Mouse (Mus musculus) megakaryocyte, embryonic 14.5 days (primary cell): ENCODE data around the gene Wfdc10. TPM values are rescaled to one million over a fixed set of nuclear protein-coding genes. Genes with fewer than 3 reads are reported as not detected.

ENCODE experiments used
- H3K27me3 ChIP-seq: replicated peaks from 2 replicates; pipeline ENCODE3; 2012; ENCODE audit warnings: inconsistent platforms
- H3K36me3 ChIP-seq: replicated peaks from 2 replicates; pipeline ENCODE3; 2012; ENCODE audit warnings: low read length, inconsistent platforms, mixed read lengths
- H3K4me1 ChIP-seq: 2 replicates; pipeline ENCODE4 v1.6.1; 2012; ENCODE audit warnings: inconsistent platforms
- H3K4me3 ChIP-seq: replicated peaks from 2 replicates; pipeline ENCODE3; 2012; ENCODE audit warnings: moderate library complexity, mild to moderate bottlenecking, inconsistent platforms
- H3K9me3 ChIP-seq: 2 replicates; pipeline ENCODE4 v1.6.1; 2012; ENCODE audit warnings: inconsistent platforms
- FLI1 ChIP-seq: IDR thresholded peaks from 2 replicates; pipeline ENCODE4 v1.6.1; 2012; ENCODE audit warnings: low read length, inconsistent platforms, mixed read lengths
- GATA1 ChIP-seq: IDR thresholded peaks from 3 replicates; pipeline ENCODE4 v1.6.1; 2012; ENCODE audit warnings: mixed read lengths, low read length, inconsistent platforms, borderline replicate concordance
- polyA plus RNA-seq: library from polyadenylated mRNA; stranded (reverse); fragments of >175 nt; gene quantifications from 2 replicates; pipeline ENCODE4 v1.2.3, GENCODE M21; 2012; ENCODE audit warnings: low replicate concordance; ENCODE audit not compliant: insufficient read depth

The Wfdc10 gene
- polyA plus RNA-seq, 1 experiment, result not detected

DNA sequence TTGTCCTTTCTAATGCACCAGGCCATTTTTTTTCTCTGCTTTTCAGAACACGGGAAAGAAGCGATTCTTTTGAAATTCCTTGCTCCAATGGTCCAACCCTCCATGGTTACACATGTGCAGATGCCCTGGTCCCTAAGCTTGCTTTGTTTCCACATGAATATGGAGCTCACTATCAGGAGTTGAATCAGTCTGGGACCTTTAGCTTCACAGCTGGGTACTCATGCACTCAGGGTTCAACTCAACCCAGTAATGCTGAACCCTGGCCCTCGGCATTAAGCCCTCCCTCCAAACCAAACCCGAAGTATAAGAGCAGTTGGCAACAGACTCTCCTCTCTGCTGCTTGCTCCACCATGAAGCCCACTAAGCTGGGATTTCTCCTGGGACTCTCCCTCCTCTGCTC, 42.4 kb downstream of the Wfdc10 start, which contains the start of gene Spint4:
TSS of gene Spint4 (plus strand) at position 301 of the 400 bp plus-strand sequence.
- Histone ChIP-seq H3K4me3 (no peak within 1 kb of the TSS), H3K27me3 (peaks cover 19% of the 10 kb centered on the region), H3K4me1 (peaks cover 5% of the 10 kb centered on the region; the same call in 1 of the 2 replicates), H3K9me3 (no peaks in the 10 kb centered on the region), H3K36me3 (no peaks in the 10 kb centered on the region)
- TF ChIP-seq FLI1, result no peak
- TF ChIP-seq GATA1, result no peak

DNA sequence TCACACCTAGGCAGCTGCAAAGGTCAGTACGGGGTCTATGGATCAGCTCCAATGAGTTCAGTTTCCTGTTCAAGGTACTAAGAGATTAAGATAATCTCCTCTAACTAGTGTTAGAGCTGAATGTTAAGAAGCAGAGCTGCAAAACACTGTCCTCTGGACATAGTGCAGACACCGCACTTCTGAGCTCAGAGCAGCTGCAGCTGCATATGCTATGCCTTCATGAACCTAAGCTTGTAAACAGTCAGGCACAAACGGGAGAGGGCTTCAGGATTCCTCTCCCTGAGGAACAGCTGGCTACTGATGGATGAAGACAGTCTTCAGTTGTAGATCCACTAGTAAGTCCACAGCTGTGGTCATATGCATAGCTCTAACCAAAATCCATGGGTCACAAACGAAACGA, 45.1 kb downstream of the Wfdc10 start:
- H3K9me3 ChIP-seq, result peaks cover 8% of the 10 kb centered on the region; the same call in 1 of the 2 replicates
- peaks cover 19% of the 10 kb centered on the region for H3K27me3 ChIP-seq
- no peaks in the 10 kb centered on the region for H3K36me3 ChIP-seq
- TF ChIP-seq FLI1 (no peak), GATA1 (no peak)
- no peak overlapping the region for H3K4me3 ChIP-seq
- H3K4me1 ChIP-seq, result peaks cover 5% of the 10 kb centered on the region; the same call in 1 of the 2 replicates

DNA sequence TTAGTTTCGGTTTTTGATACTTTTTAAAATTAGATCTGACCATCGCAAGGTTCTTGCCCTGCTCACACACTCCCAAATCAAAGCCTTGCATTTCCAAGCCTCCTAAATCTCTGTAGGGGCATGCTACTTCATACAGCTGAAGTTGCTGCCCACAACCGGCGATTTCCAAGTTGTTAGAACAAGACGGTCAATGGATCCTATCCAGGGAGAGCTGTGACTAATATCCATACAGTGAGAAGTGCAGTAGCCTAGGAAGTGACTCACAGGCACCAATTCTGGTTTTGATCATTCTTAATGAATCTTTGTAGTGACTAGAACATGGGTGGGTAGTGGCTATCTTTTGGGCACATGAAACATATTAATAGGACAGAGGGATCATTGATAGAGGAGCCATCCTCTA, 45.9 kb downstream of the Wfdc10 start:
- peaks cover 5% of the 10 kb centered on the region; the same call in 1 of the 2 replicates for H3K4me1 ChIP-seq
- H3K27me3 ChIP-seq, result peaks cover 19% of the 10 kb centered on the region
- TF ChIP-seq FLI1 (no peak), GATA1 (no peak)
- peaks cover 8% of the 10 kb centered on the region; the same call in 1 of the 2 replicates for H3K9me3 ChIP-seq
- H3K4me3 ChIP-seq, result no peak overlapping the region
- H3K36me3 ChIP-seq, result no peaks in the 10 kb centered on the region

GRCm38 (mm10) chr2:164704235-164704634, 48.4 kb downstream of the Wfdc10 start:
- H3K36me3 ChIP-seq, result no peaks in the 10 kb centered on the region
- peaks cover 5% of the 10 kb centered on the region; the same call in 1 of the 2 replicates for H3K4me1 ChIP-seq
- peaks cover 8% of the 10 kb centered on the region; the same call in 1 of the 2 replicates for H3K9me3 ChIP-seq
- H3K27me3 ChIP-seq, result peaks cover 14% of the 10 kb centered on the region
- no peak for TF ChIP-seq GATA1
- TF ChIP-seq FLI1, result no peak
- H3K4me3 ChIP-seq, result no peak overlapping the region

- no peaks in the 10 kb centered on the region for H3K36me3 ChIP-seq
- no peaks in the 10 kb centered on the region for H3K4me1 ChIP-seq
- no peak for TF ChIP-seq GATA1
- no peak for TF ChIP-seq FLI1
- peaks cover 15% of the 10 kb centered on the region for H3K27me3 ChIP-seq
- H3K9me3 ChIP-seq, result peaks cover 8% of the 10 kb centered on the region; the same call in 1 of the 2 replicates
- H3K4me3 ChIP-seq, result no peak overlapping the region
These were observed 49.5 kb downstream of the Wfdc10 start for GRCm38 (mm10) chr2:164705328-164705727.

DNA sequence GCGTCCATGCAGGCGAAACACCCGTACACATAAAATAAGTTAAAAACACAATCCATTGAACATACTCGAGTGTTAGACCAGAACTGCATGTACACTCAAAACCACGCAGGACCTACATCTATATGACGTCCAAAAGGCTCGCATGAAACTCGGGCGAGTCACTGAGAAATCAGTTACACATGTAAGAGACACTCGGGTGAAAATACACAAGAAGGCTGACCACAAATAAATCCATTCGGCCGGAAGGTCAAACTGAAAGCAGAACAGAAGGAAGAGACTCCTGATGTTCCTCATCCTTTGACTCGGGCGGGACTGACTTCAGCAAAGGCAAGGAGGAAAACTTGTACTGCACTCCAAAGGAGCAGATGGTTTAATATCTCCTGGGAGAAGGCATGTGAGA, 50.1 kb downstream of the Wfdc10 start:
- H3K4me3 ChIP-seq, result no peak overlapping the region
- TF ChIP-seq GATA1, result no peak
- TF ChIP-seq FLI1, result no peak

More for the DNA sequence above, 50.1 kb downstream of the Wfdc10 start:
- Histone ChIP-seq H3K9me3 (peaks cover 8% of the 10 kb centered on the region; the same call in 1 of the 2 replicates), H3K27me3 (peaks cover 12% of the 10 kb centered on the region), H3K36me3 (no peaks in the 10 kb centered on the region), H3K4me1 (no peaks in the 10 kb centered on the region)

Other genes with a start within 250 kb of the Wfdc10 start
- 0.78 and 6.1 TPM in 2 replicates for gene Sdc4, start 212.2 kb upstream of the Wfdc10 start, polyA plus RNA-seq
- gene Sys1, start 199.1 kb upstream of the Wfdc10 start, polyA plus RNA-seq, result 63.1 and 105 TPM in 2 replicates
- 2.4 TPM in 1 of 2 replicates, not detected in the other for gene Gm20458, start 195.1 kb upstream of the Wfdc10 start, polyA plus RNA-seq
- gene Trp53tg5, start 182.3 kb upstream of the Wfdc10 start, polyA plus RNA-seq, result not detected in 2 replicates
- gene Dbndd2, start 169.9 kb upstream of the Wfdc10 start, polyA plus RNA-seq, result 1.7 and 4.2 TPM in 2 replicates
- gene Pigt, start 158.5 kb upstream of the Wfdc10 start, polyA plus RNA-seq, result 103 and 177 TPM in 2 replicates
- gene Wfdc2, start 93.6 kb upstream of the Wfdc10 start, polyA plus RNA-seq, result 0.48 TPM in 1 of 2 replicates, not detected in the other
- gene Spint3, start 82.6 kb upstream of the Wfdc10 start, polyA plus RNA-seq, result not detected in 2 replicates
- not detected in 2 replicates for gene Wfdc6a, start 70.6 kb upstream of the Wfdc10 start, polyA plus RNA-seq
- gene Eppin, start 62.5 kb upstream of the Wfdc10 start, polyA plus RNA-seq, result not detected in 2 replicates
- gene Wfdc6b, start 42.5 kb upstream of the Wfdc10 start, polyA plus RNA-seq, result not detected in 2 replicates
- gene Wfdc8, start 42.4 kb upstream of the Wfdc10 start, polyA plus RNA-seq, result 0.68 TPM in 1 of 2 replicates, not detected in the other
- gene Wfdc16, start 17.2 kb upstream of the Wfdc10 start, polyA plus RNA-seq, result not detected in 2 replicates
- not detected in 2 replicates for gene Wfdc9, start 537 bp downstream of the Wfdc10 start, polyA plus RNA-seq
- not detected in 2 replicates for gene Wfdc11, start 18.0 kb downstream of the Wfdc10 start, polyA plus RNA-seq
- gene Wfdc13, start 29.1 kb downstream of the Wfdc10 start, polyA plus RNA-seq, result not detected in 2 replicates
- not detected in 2 replicates for gene Spint4, start 42.5 kb downstream of the Wfdc10 start, polyA plus RNA-seq
- gene Spint5, start 59.3 kb downstream of the Wfdc10 start, polyA plus RNA-seq, result not detected in 2 replicates
- gene Wfdc3, start 89.9 kb downstream of the Wfdc10 start, polyA plus RNA-seq, result not detected in 2 replicates
- 41.6 and 49.2 TPM in 2 replicates for gene Dnttip1, start 89.9 kb downstream of the Wfdc10 start, polyA plus RNA-seq
- 43.1 and 121 TPM in 2 replicates for gene Ube2c, start 113.9 kb downstream of the Wfdc10 start, polyA plus RNA-seq
- gene Tnnc2, start 123.9 kb downstream of the Wfdc10 start, polyA plus RNA-seq, result not detected in 2 replicates
- gene Snx21, start 129.8 kb downstream of the Wfdc10 start, polyA plus RNA-seq, result 7.7 and 9.9 TPM in 2 replicates
- gene Acot8, start 148.8 kb downstream of the Wfdc10 start, polyA plus RNA-seq, result 63.1 and 87.6 TPM in 2 replicates
- gene Zswim3, start 149.1 kb downstream of the Wfdc10 start, polyA plus RNA-seq, result 0.40 TPM in 1 of 2 replicates, not detected in the other
- 13.3 and 15.6 TPM in 2 replicates for gene Zswim1, start 166.6 kb downstream of the Wfdc10 start, polyA plus RNA-seq
- not detected in 2 replicates for gene Spata25, start 172.5 kb downstream of the Wfdc10 start, polyA plus RNA-seq
- gene Ctsa, start 176.8 kb downstream of the Wfdc10 start, polyA plus RNA-seq, result 135 and 694 TPM in 2 replicates
- 5.4 TPM in 1 of 2 replicates, not detected in the other for gene Neurl2, start 177.4 kb downstream of the Wfdc10 start, polyA plus RNA-seq
- gene Pltp, start 201.7 kb downstream of the Wfdc10 start, polyA plus RNA-seq, result 15.1 and 146 TPM in 2 replicates
- 120 and 158 TPM in 2 replicates for gene Pcif1, start 223.3 kb downstream of the Wfdc10 start, polyA plus RNA-seq